Mouse (Mus musculus) liver, embryonic 14.5 days (tissue): ENCODE measurements around the gene Zkscan4.

Source experiments
- CTCF ChIP-seq: IDR thresholded peaks from 2 replicates; pipeline ENCODE4 v1.5.1; 2016; ENCODE audit warnings: antibody characterized with exemption, low read depth, control low read depth
- EP300 ChIP-seq: IDR thresholded peaks from 2 replicates; pipeline ENCODE4 v1.6.1; 2016; ENCODE audit warnings: antibody characterized with exemption, low read depth

GRCm38 (mm10) chr13:21506221-21506649 lies 27.5 kb downstream of the Zkscan4 start:
- TF ChIP-seq EP300, result 0 out of 2 replicates have a peak, but pooled peaks have one; percentile 6
- no peak for TF ChIP-seq CTCF
